Mouse (Mus musculus) MEL (cell line): ENCODE measurements at regions not wholly inside any gene's neighbourhood (a gene's known extent, or its start where the extent isn't known, plus 50 kb on each side); places are given as distances from the start of the nearest gene placed in this dataset.

ENCODE experiments used
- DNase-seq: peaks from one replicate; pipeline ENCODE4 v3.0.0; 2011; ENCODE audit warnings: low read depth, low spot score
- H3K27ac ChIP-seq: 2 replicates; pipeline ENCODE4 v1.5.1; 2012; ENCODE audit warnings: low read depth, mild to moderate bottlenecking, control low read depth, low read length, moderate library complexity; ENCODE audit not compliant: control insufficient read depth
- H3K27me3 ChIP-seq, 2 experiments: fragments of 150-350 bp in 1 of 2; sonication (generic) in 1 of 2; 2 replicates each; pipeline ENCODE4 v1.6.1; 2012; ENCODE audit warnings: low read length in 2 of 2, mild to moderate bottlenecking in 2 of 2, improper control_type of control experiment in 1 of 2, moderate library complexity in 1 of 2; ENCODE audit not compliant: insufficient read depth in 2 of 2, control insufficient read depth in 1 of 2
- H3K36me3 ChIP-seq, 2 experiments: 2 replicates each; pipeline ENCODE4 v1.6.1; 2012 to 2014; ENCODE audit warnings: low read length in 2 of 2, improper control_type of control experiment in 1 of 2, inconsistent platforms in 1 of 2, mild to moderate bottlenecking in 1 of 2; ENCODE audit not compliant: insufficient read depth in 2 of 2, control insufficient read depth in 1 of 2
- H3K4me1 ChIP-seq, 2 experiments: fragments of 150-350 bp in 1 of 2; sonication (generic) in 1 of 2; 2 replicates each; pipeline ENCODE4 v1.6.1; 2012; ENCODE audit warnings: low read length in 2 of 2, improper control_type of control experiment in 1 of 2, mild to moderate bottlenecking in 1 of 2; ENCODE audit not compliant: insufficient read depth in 2 of 2, control insufficient read depth in 1 of 2
- H3K4me3 ChIP-seq, 2 experiments: fragments of 150-350 bp in 1 of 2; sonication (generic) in 1 of 2; 2 replicates each; pipeline ENCODE4 v1.5.1; 2012; ENCODE audit warnings: low read depth in 2 of 2, low read length in 2 of 2, mild to moderate bottlenecking in 2 of 2, moderate library complexity in 2 of 2, control low read depth in 1 of 2, improper control_type of control experiment in 1 of 2; ENCODE audit not compliant: control insufficient read depth in 1 of 2, insufficient read depth in 1 of 2
- H3K79me2 ChIP-seq: 2 replicates; pipeline ENCODE4 v1.6.1; 2012; ENCODE audit warnings: mild to moderate bottlenecking, low read length, moderate library complexity; ENCODE audit not compliant: control insufficient read depth, poor library complexity, insufficient read depth
- H3K9ac ChIP-seq: 2 replicates; pipeline ENCODE4 v1.6.1; 2012; ENCODE audit warnings: low read depth, mild to moderate bottlenecking, control low read depth, low read length, moderate library complexity; ENCODE audit not compliant: control insufficient read depth, poor library complexity, severe bottlenecking
- H3K9me3 ChIP-seq: fragments of 150-350 bp; sonication (generic); replicated peaks from 2 replicates; pipeline ENCODE4 v1.6.1; 2012; ENCODE audit warnings: mild to moderate bottlenecking, low read length, improper control_type of control experiment, moderate library complexity; ENCODE audit not compliant: insufficient read depth
- BHLHE40 ChIP-seq: IDR thresholded peaks from 2 replicates; pipeline ENCODE4 v1.6.1; 2012; ENCODE audit warnings: low read depth, mild to moderate bottlenecking, inconsistent platforms, low read length, improper control_type of control experiment, borderline replicate concordance
- CHD1 ChIP-seq: IDR thresholded peaks from 2 replicates; pipeline ENCODE4 v1.6.1; 2012; ENCODE audit warnings: low read depth, mild to moderate bottlenecking, inconsistent platforms, low read length, improper control_type of control experiment
- CTCF ChIP-seq, 3 experiments: IDR thresholded peaks in 2 of 3; conservative IDR thresholded peaks in 1 of 3; 2 replicates each; pipeline ENCODE4 v1.5.1; 2011 to 2012; ENCODE audit warnings: low read length in 3 of 3, low read depth in 2 of 3, mild to moderate bottlenecking in 2 of 3, improper control_type of control experiment in 1 of 3, inconsistent platforms in 1 of 3, mixed read lengths in 1 of 3, moderate library complexity in 1 of 3; ENCODE audit not compliant: control insufficient read depth in 1 of 3, insufficient read depth in 1 of 3, poor library complexity in 1 of 3, severe bottlenecking in 1 of 3
- ELF1 ChIP-seq: IDR thresholded peaks from 2 replicates; pipeline ENCODE4 v1.6.1; 2014; ENCODE audit warnings: low read depth, mild to moderate bottlenecking, inconsistent platforms, low read length, improper control_type of control experiment, moderate library complexity
- EP300 ChIP-seq, 2 experiments: IDR thresholded peaks; 2 replicates each; pipeline ENCODE4 v1.6.1; 2011; ENCODE audit warnings: improper control_type of control experiment in 2 of 2, low read length in 2 of 2, low read depth in 1 of 2, mild to moderate bottlenecking in 1 of 2
- ETS1 ChIP-seq: IDR thresholded peaks from 2 replicates; pipeline ENCODE4 v1.6.1; 2012; ENCODE audit warnings: low read depth, mild to moderate bottlenecking, inconsistent platforms, low read length, improper control_type of control experiment, moderate library complexity
- GABPA ChIP-seq: IDR thresholded peaks from 2 replicates; pipeline ENCODE4 v1.6.1; 2012; ENCODE audit warnings: low read depth, mild to moderate bottlenecking, inconsistent platforms, low read length, improper control_type of control experiment, moderate library complexity
- GATA1 ChIP-seq: IDR thresholded peaks from 2 replicates; pipeline ENCODE4 v1.6.1; 2011; ENCODE audit warnings: low read depth, low read length, improper control_type of control experiment
- HCFC1 ChIP-seq: IDR thresholded peaks from 2 replicates; pipeline ENCODE4 v1.6.1; 2012; ENCODE audit warnings: low read depth, mild to moderate bottlenecking, inconsistent platforms, low read length, improper control_type of control experiment, moderate library complexity
- JUND ChIP-seq: IDR thresholded peaks from 2 replicates; pipeline ENCODE4 v1.6.1; 2011; ENCODE audit warnings: low read depth, mild to moderate bottlenecking, improper control_type of control experiment, low read length
- KAT2A ChIP-seq: conservative IDR thresholded peaks from 2 replicates; pipeline ENCODE4 v1.6.1; 2012; ENCODE audit warnings: low read depth, low read length, improper control_type of control experiment, inconsistent platforms
- MAFK ChIP-seq: IDR thresholded peaks from 2 replicates; pipeline ENCODE4 v1.6.1; 2011; ENCODE audit warnings: low read depth, mild to moderate bottlenecking, low read length, improper control_type of control experiment, borderline replicate concordance
- MAZ ChIP-seq: IDR thresholded peaks from 2 replicates; pipeline ENCODE4 v1.6.1; 2012; ENCODE audit warnings: low read depth, mild to moderate bottlenecking, inconsistent platforms, low read length, improper control_type of control experiment
- MYB ChIP-seq: IDR thresholded peaks from 2 replicates; pipeline ENCODE4 v1.6.1; 2011; ENCODE audit warnings: mild to moderate bottlenecking, low read depth, low read length, improper control_type of control experiment
- MYC ChIP-seq: IDR thresholded peaks from 2 replicates; pipeline ENCODE4 v1.6.1; 2011; ENCODE audit warnings: low read depth, mild to moderate bottlenecking, low read length, improper control_type of control experiment, moderate library complexity
- NELFE ChIP-seq: IDR thresholded peaks from 2 replicates; pipeline ENCODE4 v1.6.1; 2011; ENCODE audit warnings: low read depth, low read length, improper control_type of control experiment
- POLR2A ChIP-seq, 2 experiments: IDR thresholded peaks; 2 replicates each; pipeline ENCODE4 v1.6.1; 2011 to 2012; ENCODE audit warnings: low read length in 2 of 2, mild to moderate bottlenecking in 2 of 2, control low read depth in 1 of 2, improper control_type of control experiment in 1 of 2, low read depth in 1 of 2, moderate library complexity in 1 of 2; ENCODE audit not compliant: control insufficient read depth in 1 of 2, insufficient read depth in 1 of 2, poor library complexity in 1 of 2
- POLR2AphosphoS2 ChIP-seq: IDR thresholded peaks from 2 replicates; pipeline ENCODE4 v1.6.1; 2011; ENCODE audit warnings: low read length, improper control_type of control experiment
- RAD21 ChIP-seq: IDR thresholded peaks from 2 replicates; pipeline ENCODE4 v1.6.1; 2011; ENCODE audit warnings: mild to moderate bottlenecking, low read depth, low read length, improper control_type of control experiment
- RCOR1 ChIP-seq: IDR thresholded peaks from 2 replicates; pipeline ENCODE4 v1.6.1; 2012; ENCODE audit warnings: low read depth, mild to moderate bottlenecking, inconsistent platforms, low read length, improper control_type of control experiment
- TAL1 ChIP-seq: IDR thresholded peaks from 2 replicates; pipeline ENCODE4 v1.6.1; 2012; ENCODE audit warnings: mild to moderate bottlenecking, inconsistent platforms, low read length, moderate library complexity, mixed read lengths
- TCF12 ChIP-seq: IDR thresholded peaks from 2 replicates; pipeline ENCODE4 v1.6.1; 2014; ENCODE audit warnings: low read depth, mild to moderate bottlenecking, inconsistent platforms, low read length, improper control_type of control experiment, moderate library complexity
- UBTF ChIP-seq: IDR thresholded peaks from 2 replicates; pipeline ENCODE4 v1.6.1; 2012; ENCODE audit warnings: low read depth, mild to moderate bottlenecking, inconsistent platforms, low read length, improper control_type of control experiment, moderate library complexity, borderline replicate concordance; ENCODE audit not compliant: insufficient read depth
- ZC3H11A ChIP-seq: IDR thresholded peaks from 2 replicates; pipeline ENCODE4 v1.6.1; 2012; ENCODE audit warnings: low read depth, mild to moderate bottlenecking, inconsistent platforms, low read length, improper control_type of control experiment
- ZKSCAN1 ChIP-seq: IDR thresholded peaks from 2 replicates; pipeline ENCODE4 v1.6.1; 2012; ENCODE audit warnings: low read depth, mild to moderate bottlenecking, inconsistent platforms, low read length, improper control_type of control experiment, moderate library complexity
- ZMIZ1 ChIP-seq: IDR thresholded peaks from 2 replicates; pipeline ENCODE4 v1.6.1; 2012; ENCODE audit warnings: low read depth, mild to moderate bottlenecking, inconsistent platforms, low read length, improper control_type of control experiment, moderate library complexity

- Histone ChIP-seq H3K4me1 (no peaks in the 10 kb centered on the region), H3K27me3 (no peaks in the 10 kb centered on the region), H3K4me3 (no peak overlapping the region), H3K36me3 (no peaks in the 10 kb centered on the region), H3K9ac (no peak overlapping the region), H3K79me2 (no peaks in the 10 kb centered on the region), H3K27ac (no peak overlapping the region), H3K9me3 (no peaks in the 10 kb centered on the region)
- TF ChIP-seq ZC3H11A = no peak
- TF ChIP-seq JUND = no peak
- TF ChIP-seq TCF12 = no peak
- no peak for DNase-seq
Measured at GRCm38 (mm10) chr8:49708701-49709100, 865.0 kb upstream of the Tenm3 start.

- TF ChIP-seq JUND (no peak), RCOR1 (peak; percentile 69), ETS1 (peak; percentile 11; the same call in 1 of the 2 replicates), EP300 (IDR thresholded peaks at IDR 0.05; ENCODE audit: low read depth in 1 of 2, low read length in 2 of 2) (peak; percentile 59 to 73; a peak in 3 of 4 replicates), TAL1 (no peak), TCF12 (0 out of 2 replicates have a peak, but pooled peaks have one; percentile 20), GATA1 (peak; percentile 70), MAZ (no peak), MAFK (no peak), UBTF (no peak), BHLHE40 (peak; percentile 19; the same call in 1 of the 2 replicates)
- Histone ChIP-seq H3K4me3 (no peak overlapping the region), H3K4me1 (peaks cover 0 to 2% of the 10 kb centered on the region in 2 experiments; a peak in 1 of 4 replicates)
Measured at GRCm38 (mm10) chr8:49699058-49699457, 855.3 kb upstream of the Tenm3 start.

GRCm38 (mm10) chr8:49696709-49697108 is 853.0 kb upstream of the Tenm3 start:
- TF ChIP-seq MYC (no peak), CHD1 (no peak), RAD21 (no peak), POLR2A (IDR thresholded peaks at IDR 0.05; ENCODE audit: control insufficient read depth in 1 of 2, insufficient read depth in 1 of 2, low read depth in 1 of 2, low read length in 2 of 2, poor library complexity in 1 of 2) (no peak), MAFK (no peak), ZKSCAN1 (no peak), KAT2A (no peak), ELF1 (no peak), ZMIZ1 (no peak), GATA1 (no peak), TCF12 (no peak), POLR2AphosphoS2 (no peak), GABPA (no peak), JUND (no peak), MYB (no peak), CTCF (IDR thresholded peaks at IDR 0.05 in 2 of 3, conservative IDR thresholded peaks at IDR 0.05 in 1 of 3; ENCODE audit: control insufficient read depth in 1 of 3, insufficient read depth in 1 of 3, low read depth in 2 of 3, low read length in 3 of 3, poor library complexity in 1 of 3, severe bottlenecking in 1 of 3) (no peak), HCFC1 (no peak), NELFE (no peak)
- Histone ChIP-seq H3K9me3 (no peaks in the 10 kb centered on the region), H3K79me2 (no peaks in the 10 kb centered on the region), H3K36me3 (peaks cover 0 to 2% of the 10 kb centered on the region in 2 experiments; a peak in 2 of 4 replicates), H3K27me3 (no peaks in the 10 kb centered on the region), H3K27ac (no peak overlapping the region), H3K9ac (no peak overlapping the region), H3K4me3 (no peak overlapping the region), H3K4me1 (peaks cover 0 to 2% of the 10 kb centered on the region in 2 experiments; a peak in 1 of 4 replicates)
- no peak for DNase-seq

More at GRCm38 (mm10) chr8:49699058-49699457, 855.3 kb upstream of the Tenm3 start:
- no peaks in the 10 kb centered on the region for H3K79me2 ChIP-seq
- H3K27me3 ChIP-seq = no peaks in the 10 kb centered on the region
- peaks cover 0 to 2% of the 10 kb centered on the region in 2 experiments; a peak in 2 of 4 replicates for H3K36me3 ChIP-seq
- H3K9me3 ChIP-seq = no peaks in the 10 kb centered on the region
- no peak overlapping the region for H3K27ac ChIP-seq
- peak; percentile 54 for DNase-seq
- H3K9ac ChIP-seq = no peak overlapping the region
